In genomic region chr15:68665331-68665730, GRCm38 (mm10) we compare ENCODE assay signal across 17 mouse cellular contexts.
"Had no signal": no experiment of that assay in that cellular context is flagged by ENCODE, and none has a peak within 500 bp of the region (broad histone marks: within the 10 kb centered on the region; RNA-seq: fewer than 3 reads in every experiment).

No protein-coding gene starts in this region.

- DNase-seq: gastrocnemius, postnatal 14 days; gastrocnemius, postnatal 36 days; heart, adult 11 months; heart, adult 2 months; heart, postnatal 14 days; heart, postnatal 36 days; kidney, adult 18-20 months; kidney, adult 8-10 months; kidney, postnatal 10 days; kidney, postnatal 25 days; kidney, postnatal 4 days; left cerebral cortex, postnatal 4 days had no signal

- ATAC-seq: hindbrain, embryonic 16.5 days; inflammation-experienced regulatory T-cells, adult 6 months; intestine, embryonic 15.5 days; intestine, postnatal 0 days; liver, embryonic 12.5 days had no signal
